Mouse (Mus musculus) ES-Bruce4 (cell line): ENCODE results near the gene AI987944.

Experiments
- EP300 ChIP-seq: IDR thresholded peaks from 2 replicates; pipeline ENCODE4 v1.6.1; 2011; ENCODE audit warnings: low read depth, low read length; ENCODE audit not compliant: insufficient read depth
- POLR2A ChIP-seq: IDR thresholded peaks from one replicate; pipeline ENCODE4 v1.8.1; 2011; ENCODE audit warnings: low read length; ENCODE audit not compliant: insufficient read depth

DNA sequence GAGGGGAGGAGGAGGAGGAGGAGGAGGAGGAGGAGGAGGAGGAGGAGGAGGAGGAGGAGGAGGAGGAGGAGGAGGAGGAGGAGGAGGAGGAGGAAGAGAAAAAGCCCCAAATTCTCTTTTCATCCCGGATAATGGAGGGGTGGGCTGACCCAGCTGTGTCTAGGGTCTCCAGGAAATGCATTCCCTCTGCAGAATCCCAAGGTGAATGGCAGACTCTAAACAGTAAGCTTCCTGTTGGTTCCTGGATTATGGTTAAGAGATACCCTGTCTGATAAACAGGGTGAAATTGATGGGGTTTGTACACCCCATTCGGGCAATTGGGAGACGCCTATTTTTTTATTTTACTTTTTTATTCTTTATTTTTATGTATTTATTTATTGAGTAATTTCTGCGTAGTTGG, 951 bp upstream of the AI987944 start:
- TF ChIP-seq EP300 (no peak), POLR2A (no peak)
